Mouse (Mus musculus): ENCODE data around the gene Slc44a5. TPM values are rescaled to one million over a fixed set of nuclear protein-coding genes. Genes with fewer than 3 reads are reported as not detected.

Slc44a5 gene
- total RNA-seq (2022): 10 to 100 TPM; 28.3 to 56.4 (median 43.1) TPM

DNA sequence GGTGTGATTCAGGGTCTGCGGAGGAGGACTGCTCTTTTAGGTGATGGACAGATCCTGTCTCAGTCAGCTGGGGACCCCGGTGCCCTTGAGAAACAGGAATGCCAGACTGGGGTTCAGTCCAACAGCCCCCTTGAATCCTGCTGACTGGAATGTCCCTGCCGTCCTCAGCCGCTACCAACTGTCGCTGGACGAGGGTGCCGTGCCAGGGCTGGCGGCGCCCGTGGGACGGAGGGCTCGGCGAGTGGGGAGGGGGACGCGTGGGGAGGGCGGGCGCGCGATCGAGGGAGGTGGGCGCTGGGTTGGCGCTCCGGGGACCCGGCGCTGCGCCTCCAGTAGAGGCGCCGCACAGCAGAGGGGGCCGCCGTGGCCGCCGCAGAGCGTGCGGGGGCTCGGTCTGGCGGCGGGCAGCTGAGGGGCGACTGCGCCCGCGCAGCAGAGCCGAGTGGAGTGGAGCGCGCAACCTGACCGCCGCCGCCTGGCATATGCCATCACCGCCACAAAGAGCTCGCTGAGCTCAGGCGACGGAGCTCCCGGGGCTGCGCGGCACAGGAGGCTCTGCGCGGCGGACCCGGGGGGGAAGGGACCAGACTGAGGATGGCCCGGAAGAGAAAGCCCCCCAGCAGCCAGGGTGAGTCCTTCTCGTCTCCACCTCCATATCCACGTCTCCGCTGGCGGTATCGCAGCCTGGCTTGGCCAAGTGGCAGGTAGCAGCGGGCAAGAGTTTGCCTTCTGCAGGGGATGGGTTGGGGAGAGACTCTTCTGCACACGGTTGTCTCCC is at the start of gene Slc44a5:
Gene Slc44a5 (plus strand): TSS at position 266 of the 778 bp plus-strand sequence.
- peak in 1 of 2 experiments; percentile 55 for DNase-seq (ENCODE audit: low spot score in 2 of 2)

DNA sequence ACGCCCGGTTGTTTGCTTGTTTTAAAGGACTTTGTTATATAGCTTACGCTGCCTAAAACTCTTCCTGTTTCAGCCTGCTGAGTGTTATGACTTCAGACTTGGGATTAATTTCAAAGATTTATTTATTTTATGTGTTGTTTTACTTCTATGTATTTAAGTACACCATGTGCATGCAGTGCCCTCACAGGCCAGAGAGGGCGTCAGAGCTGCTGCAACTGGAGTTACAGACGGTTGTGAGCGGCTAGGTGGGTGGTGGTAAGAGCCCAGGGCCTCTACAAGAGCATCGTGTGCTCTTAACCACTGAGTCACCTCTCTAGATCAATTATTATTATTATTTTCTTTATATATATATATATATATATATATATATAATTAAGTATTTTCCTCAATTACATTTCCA is 46.9 kb upstream of the Slc44a5 start:
- DNase-seq (ENCODE audit: low spot score in 2 of 2): no peak

DNA sequence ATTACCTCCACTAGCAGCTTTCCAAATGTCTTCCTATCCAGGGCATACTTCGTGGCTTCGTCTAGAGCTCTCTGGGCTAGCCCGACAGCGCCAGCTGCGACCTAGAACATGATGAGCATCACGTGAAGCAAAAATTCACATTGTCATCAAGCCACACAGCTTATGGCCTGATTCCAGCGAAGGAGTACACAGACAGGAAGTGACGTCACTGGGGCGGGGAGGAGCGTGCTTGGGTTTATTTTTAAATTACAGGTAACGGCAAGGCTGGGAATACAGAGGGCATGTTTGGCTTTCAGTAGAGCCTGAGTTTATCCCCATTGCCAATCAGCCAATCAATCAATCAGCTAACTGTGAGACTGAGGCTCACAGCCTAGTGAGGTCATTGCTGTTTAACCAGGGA is 43.7 kb upstream of the Slc44a5 start:
- no peak for DNase-seq (ENCODE audit: low spot score in 2 of 2)

DNA sequence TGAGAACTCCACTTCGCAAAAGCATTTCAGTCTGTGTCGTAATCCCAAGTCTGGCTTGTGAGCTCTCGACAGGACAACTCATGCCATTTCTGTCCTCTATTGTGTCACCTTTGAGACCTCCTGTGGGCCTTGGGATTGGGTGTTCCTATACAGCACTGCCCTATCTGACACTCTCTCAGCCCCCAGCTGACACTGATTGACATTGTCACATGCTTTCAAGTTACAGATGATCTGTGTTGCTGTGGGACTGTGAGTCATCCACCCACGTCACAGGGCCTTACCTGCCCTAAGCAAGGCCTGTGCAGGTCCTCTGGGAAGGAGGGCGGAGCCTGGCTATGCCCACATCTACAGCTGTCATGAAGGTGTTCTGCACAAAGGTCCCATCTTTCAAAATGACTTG is 40.8 kb upstream of the Slc44a5 start:
- DNase-seq (ENCODE audit: low spot score in 2 of 2): no peak

DNA sequence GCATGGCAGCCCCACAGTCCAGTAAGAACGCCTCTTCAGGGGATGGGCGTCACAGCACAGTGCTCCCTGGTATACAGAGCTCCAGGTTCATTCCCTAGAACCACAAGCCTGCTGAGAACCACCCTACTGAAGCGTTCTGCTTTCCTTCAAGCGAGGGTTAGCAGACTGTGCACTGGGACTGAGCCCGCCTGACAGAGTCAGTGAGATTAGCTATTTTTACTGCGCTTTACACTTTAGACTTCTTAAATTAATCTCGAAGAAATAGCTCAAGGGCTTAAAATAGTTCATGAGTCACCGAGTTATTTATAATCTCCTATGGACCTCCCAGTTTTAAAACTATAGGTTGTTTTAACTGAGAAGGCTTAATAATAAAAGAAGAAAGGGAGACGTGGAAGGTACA is 37.4 kb upstream of the Slc44a5 start:
- no peak for DNase-seq (ENCODE audit: low spot score in 2 of 2)

DNA sequence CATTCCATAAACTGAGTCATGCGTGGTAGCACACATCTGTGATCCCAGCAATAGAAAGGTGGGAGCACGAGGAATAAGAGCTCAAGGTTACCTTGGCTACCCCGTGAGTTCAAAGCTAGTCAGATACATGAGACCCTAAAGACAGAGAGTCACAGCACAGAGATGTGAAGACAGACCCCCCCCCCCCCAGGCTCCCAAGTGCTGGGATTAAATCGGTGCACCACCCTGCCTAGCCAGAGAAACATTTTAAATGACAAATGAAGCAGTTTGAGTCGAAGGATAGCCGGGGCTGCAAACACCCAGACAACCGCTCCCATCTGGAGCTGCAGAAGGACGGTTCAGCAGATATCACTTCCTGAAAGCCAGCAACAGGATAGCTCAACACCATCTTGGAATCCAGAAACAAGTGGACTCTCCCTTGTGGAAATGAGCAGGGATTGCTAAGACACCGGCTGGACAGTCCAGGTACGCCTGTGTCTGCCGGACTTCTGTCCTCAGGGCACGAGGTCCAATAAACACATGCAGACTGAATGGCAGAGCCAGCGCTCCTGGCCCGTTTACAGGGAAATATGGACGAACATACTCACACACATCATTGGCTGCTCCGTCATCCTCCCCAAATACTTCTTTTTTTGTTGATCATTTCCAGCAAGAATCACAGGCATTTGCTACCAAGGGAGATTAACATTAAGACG is 36.0 kb upstream of the Slc44a5 start:
- DNase-seq (ENCODE audit: low spot score in 2 of 2): no peak

DNA sequence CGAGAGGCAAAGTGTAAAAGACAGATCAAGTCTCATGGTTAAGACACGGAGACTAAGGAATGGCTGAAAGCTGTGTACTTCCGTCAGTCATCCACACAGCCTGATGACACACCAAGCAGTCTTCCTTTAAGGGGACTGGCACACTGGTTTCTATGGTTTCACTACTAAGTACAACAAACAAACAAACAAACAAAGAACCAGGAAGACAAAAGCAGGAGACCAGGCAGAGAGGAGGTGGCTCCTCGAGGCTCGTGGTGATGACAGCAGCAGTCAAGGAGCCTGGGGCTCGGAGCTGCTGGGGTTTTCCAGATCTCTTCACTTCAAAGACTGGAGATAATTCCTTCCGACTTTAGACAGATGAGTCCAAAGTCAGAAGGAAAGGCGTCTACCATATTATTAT is 33.2 kb upstream of the Slc44a5 start:
- no peak for DNase-seq (ENCODE audit: low spot score in 2 of 2)

DNA sequence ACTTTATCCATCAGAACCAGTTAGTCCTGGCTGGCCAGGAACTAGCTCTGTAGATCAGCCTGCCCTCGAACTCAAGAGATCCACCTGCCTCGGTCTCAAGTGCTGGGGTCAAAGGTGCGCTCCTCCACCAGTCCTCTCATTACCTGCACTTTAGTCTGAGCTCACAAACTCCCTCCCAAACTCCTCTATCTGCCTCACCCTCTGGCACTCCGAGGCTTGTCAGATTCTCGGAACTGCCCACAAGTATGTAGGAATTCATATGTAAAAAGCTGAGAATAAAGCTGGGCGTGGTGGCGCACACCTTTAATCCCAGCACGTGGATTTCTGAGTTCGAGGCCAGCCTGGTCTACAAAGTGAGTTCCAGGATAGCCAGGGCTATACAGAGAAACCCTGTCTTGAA is 32.8 kb upstream of the Slc44a5 start:
- DNase-seq (ENCODE audit: low spot score in 2 of 2): no peak

DNA sequence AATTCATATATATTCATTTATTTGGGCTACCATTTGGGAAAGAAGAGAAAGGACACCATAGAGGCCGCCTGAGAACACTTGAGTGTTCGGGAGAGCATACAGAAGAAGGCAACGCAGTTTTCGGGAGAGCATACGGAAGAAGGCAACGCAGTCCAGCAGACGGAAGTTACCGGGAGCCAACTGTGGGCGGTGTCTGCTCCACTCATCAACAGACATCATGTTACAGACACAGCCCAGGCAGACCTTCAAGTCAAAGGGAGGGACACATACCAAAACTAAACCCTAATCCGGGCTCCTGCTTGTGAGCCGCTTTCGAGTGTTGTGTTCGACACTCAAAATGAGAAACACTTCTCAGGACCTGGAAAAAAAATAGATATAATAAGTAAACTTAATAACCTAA is 31.6 kb upstream of the Slc44a5 start:
- no peak for DNase-seq (ENCODE audit: low spot score in 2 of 2)

DNA sequence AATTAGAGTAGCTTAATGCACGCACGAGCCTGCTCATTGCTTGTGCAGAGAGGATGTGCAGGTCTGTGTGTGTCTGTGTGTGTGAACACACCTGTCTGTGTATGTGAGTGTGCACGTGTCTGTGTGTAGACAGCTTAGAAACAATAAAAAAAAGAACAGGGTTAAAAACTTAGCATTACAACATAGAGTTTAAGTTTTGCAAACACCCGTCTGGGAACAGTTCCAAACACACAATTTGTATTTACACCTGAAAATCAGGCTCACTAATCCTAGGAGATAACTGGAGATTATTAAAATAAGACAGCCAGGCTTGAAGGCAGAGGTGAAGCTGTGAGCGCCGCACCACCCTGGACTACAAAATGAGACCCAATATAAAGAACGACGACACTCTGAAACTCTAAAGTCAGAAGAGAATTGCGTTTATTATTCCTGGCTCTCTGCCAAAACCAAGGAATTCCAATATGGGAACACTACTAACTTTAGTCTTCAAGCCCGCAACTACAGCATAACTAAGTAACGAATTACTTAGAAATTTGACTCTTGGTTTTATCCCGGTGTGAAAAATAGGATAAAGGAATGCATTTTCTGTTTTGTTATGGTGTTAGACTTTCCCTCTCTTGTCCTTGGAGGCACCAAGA is 30.1 kb upstream of the Slc44a5 start:
- DNase-seq (ENCODE audit: low spot score in 2 of 2): no peak

DNA sequence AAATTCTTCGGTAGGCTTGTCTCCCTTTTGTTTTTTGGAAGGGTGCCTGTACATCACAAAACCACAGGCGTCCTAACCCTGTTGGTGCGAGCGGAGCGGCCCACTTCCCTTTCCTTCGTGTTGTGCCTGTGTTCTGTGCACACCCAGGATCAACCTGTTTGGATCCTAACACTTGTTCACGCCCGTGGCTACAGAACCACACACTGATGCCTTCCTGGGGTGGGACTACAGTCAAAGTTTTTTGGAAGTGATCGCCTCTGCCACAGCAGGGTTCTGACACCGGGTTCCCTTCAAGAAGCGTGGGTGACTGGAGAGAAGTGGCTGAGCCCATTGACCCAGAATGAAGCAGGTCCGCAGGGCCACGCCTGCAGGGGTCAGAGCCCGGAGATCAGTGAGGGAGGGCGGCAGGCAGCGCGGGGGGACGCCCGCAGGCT is 29.3 kb upstream of the Slc44a5 start:
- no peak for DNase-seq (ENCODE audit: low spot score in 2 of 2)

DNA sequence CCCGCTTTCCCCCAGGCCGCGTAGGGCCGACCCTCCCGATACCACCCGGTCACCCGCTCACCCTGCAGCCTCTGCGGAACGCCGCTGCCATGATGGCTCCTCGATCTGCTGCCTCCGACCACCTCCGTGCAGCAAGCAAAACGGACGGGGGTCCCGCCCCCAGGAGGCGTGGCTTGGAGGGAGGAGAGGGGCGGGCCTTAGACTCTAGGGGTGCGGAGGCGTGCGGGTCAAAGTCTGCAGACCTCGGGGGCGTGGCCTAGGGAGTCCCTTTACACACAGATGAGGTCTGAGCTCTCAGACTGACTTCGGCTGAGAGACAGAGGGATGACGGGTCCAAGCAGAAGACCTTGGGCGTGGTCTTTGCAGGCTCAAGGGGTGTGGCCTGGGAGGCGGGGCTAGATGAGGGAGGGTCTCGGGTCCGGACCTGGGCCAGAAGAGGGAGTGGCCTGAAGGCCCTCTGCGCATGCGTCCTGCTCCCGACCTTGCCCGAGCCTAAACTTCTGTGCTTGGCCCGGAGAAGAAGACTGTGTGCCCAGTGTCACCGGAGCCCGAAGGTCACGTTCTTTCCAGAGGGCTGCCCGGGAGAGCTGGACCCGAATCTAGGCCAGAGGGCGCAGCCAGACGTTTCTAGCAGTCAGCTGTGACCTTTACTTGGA is 28.8 kb upstream of the Slc44a5 start, which contains the start of gene Acadm:
Gene Acadm (minus strand): TSS at position 298 of the 656 bp plus-strand sequence.
- DNase-seq (ENCODE audit: low spot score in 2 of 2): peak; percentile 93 to 94

DNA sequence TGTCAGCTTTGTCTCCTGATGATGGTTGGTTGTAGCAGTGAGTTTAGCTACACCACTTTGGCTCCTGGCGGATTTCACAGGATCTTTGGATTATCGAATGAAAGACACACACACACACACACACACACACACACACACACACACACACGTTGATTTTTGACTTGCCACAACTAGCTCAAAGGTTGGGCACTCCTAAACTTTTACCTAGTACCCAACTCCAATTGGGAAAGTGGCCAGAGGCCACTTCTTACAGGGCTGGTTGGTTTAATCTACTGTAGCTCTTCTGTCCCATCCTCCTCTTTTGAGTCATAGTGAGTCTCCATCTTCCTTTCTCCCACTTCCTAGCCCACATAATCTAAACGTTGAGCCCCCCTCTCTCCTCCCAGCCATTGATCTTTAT is 26.0 kb upstream of the Slc44a5 start:
- no peak for DNase-seq (ENCODE audit: low spot score in 2 of 2)

DNA sequence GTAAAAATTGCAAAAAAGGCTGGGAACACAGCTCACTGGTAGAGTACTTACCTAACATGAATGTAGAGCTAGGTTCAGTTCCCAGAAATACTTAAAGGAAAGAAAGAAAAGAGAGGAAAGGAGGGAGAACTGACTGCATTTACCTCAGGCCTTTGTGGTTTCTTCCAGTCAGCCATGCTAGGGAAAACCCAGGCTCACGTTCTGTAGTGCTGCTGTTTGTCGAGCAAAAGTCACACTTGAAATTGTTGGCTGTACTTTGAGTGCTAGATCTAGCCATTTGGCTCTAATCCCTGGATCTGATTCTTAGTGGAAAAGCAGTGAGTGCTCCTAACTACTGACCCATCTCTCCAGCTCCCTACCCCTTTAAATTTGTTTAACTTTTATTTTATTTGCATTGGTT is 25.1 kb upstream of the Slc44a5 start:
- DNase-seq (ENCODE audit: low spot score in 2 of 2): no peak

DNA sequence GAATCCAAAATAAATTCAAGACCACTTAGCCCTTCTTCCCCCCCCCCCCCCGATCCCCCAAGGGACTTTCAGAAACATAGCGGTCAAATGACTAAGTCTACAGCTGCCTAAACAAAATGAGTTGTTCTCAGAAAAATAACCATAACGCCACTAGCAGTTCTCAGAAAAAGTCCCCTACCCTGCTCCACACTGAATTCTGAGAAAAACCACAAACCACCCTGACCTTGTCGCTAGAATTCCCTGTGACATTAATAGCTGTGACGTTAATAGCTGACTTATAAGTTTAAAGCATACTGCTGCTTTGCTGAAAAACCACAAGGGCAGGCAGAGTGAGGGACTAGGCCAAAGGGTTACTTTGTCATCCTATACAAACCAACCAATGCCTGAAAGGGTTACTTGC is 15.3 kb upstream of the Slc44a5 start:
- no peak for DNase-seq (ENCODE audit: low spot score in 2 of 2)

DNA sequence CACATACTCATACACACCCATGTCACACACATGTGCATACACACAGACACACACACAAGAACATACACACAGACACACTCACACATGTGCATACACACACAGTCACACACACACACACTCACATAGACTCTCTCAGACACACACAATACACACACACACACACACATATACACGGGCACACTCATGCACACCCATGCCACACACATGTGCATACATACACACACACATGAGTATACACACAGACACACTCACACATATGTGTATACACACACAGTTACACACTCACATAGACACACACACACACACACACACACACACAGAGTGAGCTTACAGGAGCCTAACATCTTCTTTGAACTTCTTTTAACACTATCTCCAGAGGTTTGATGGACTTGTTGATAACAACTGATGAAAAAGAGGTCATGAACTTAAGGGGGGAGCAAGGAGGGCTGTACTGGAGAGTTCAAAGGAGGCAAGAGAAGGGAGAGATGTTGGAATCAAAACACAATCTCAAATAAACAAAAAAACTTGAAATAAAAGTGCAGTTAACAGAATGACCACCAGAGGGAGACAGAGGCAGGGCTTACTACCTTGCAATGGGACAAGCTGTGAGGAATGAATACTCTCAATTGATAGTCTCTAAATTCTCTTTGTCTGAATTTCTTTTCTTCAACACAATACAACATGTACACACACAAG is 14.1 kb upstream of the Slc44a5 start:
- no peak for DNase-seq (ENCODE audit: low spot score in 2 of 2)

DNA sequence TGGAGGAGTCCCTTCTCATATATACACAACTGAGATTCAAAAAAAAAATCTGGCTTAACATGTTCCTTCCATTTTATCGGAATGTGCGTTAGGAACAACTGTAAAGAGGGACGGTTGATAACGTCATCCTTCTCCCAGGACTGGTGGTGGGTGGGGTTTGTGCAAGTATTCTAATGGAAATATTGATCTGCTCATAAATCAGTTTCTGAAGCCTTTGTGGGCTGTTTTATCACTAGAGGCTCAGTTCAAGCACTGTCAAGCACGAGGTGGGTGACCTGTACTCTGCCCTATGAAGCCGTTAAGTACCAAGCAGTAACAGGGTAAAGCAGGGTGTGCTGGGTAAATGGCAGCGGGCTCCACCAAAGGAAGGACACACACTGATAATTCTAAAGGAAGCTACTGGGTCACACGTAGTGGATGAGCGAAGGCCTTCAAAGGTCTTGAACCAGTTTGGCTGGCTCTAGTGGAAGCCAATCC is 13.5 kb upstream of the Slc44a5 start:
- DNase-seq (ENCODE audit: low spot score in 2 of 2): no peak

DNA sequence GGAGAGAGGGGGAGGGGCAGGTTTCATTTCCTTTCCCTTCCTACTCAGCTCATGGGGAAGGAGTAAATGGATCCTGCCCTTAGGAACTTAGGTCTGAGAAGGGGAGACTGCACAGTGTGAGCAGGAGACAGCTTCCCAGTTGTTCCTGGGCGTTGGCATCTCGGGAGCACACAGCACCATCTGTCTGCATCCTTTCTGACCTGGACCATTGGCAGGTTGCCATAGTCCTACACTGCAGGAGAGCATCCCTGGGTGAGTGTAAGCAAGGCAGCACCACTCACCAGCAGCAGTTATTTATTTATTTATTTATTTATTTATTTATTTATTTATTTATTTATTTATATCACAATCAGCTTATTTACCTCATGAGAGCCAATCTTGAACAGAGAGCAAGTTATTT is 12.4 kb upstream of the Slc44a5 start:
- DNase-seq (ENCODE audit: low spot score in 2 of 2): no peak

DNA sequence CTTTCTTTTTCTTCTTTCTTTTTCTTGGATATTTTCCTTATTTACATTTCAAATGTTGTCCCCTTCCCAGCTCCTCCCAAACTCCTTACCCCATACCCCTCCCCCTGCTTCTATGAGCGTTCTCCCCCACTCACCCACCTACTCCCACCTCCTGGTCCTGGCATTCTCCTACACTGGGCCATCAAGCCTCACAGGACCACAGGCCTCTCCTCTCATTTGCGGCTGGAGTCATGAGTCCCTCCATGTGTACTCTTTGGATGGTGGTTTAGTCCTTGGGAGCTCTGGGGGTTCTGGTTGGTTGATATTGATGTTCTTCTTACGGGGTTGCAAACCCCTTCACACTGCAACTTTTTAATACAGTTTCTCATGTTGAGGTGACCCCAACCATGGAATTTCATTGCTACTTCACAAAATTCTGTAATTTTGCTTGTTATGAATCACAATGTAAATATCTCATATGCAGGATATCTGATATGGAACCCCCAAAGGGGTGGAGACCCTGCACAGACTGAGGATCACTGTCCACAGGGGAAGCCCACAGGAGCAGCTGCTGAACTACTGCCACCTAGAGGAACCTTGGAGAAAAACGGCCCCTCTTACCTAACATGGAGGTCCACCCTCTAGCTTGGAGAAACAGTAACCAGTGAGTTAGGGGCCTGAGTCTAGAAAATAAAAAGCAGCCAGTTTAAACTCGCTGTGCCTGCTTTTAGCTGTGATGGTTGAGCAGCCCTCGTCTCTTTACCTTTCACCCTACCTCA is 11.4 kb upstream of the Slc44a5 start:
- no peak for DNase-seq (ENCODE audit: low spot score in 2 of 2)

DNA sequence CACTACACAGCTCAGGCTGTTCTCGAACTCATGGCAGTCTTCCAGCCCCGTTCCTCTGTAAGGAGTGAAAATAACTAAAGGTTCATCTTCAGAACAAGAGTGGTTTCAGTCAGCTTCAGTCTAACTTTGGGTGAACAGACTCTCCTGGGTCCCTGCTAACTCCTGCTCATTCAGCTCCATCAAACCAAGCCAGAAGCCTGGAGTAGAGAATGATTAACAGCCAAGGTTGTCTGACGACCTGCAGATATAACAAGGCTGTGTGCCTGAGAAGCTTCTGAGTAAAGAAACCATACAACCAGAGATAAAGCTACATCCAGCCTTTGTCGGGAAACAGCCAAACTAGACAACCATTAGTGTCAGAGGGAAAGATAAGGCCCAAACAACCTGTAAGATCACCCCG is 5.8 kb upstream of the Slc44a5 start:
- no peak for DNase-seq (ENCODE audit: low spot score in 2 of 2)
